Mouse (Mus musculus): ENCODE measurements around the gene Gm9918. TPM values are rescaled to one million over a fixed set of nuclear protein-coding genes. Genes with fewer than 3 reads are reported as not detected.

The Gm9918 gene
- polyA plus RNA-seq, 1 experiment, result not detected

GRCm38 (mm10) chr15:102245461-102245881 lies 24.9 kb upstream of the Gm9918 start:
- Histone ChIP-seq H3K4me3 (ENCODE audit: insufficient read depth, low read length) (peak overlapping the region; percentile 73), H3K4me1 (ENCODE audit: control insufficient read depth, insufficient read depth, low read length) (peaks cover 22% of the 10 kb centered on the region), H3K27ac (ENCODE audit: insufficient read depth, low read depth, low read length) (peak overlapping the region; percentile 68)
- TF ChIP-seq CTCF (IDR thresholded peaks at IDR 0.05; ENCODE audit: low read depth, low read length) (no peak), POLR2A (IDR thresholded peaks at IDR 0.05; ENCODE audit: borderline replicate concordance, low read depth, low read length) (no peak)

- TF ChIP-seq CTCF (IDR thresholded peaks at IDR 0.05; ENCODE audit: low read depth, low read length) (no peak), POLR2A (IDR thresholded peaks at IDR 0.05; ENCODE audit: borderline replicate concordance, low read depth, low read length) (no peak)
- Histone ChIP-seq H3K4me1 (ENCODE audit: control insufficient read depth, insufficient read depth, low read length) (peaks cover 22% of the 10 kb centered on the region), H3K4me3 (ENCODE audit: insufficient read depth, low read length) (peak overlapping the region; percentile 73), H3K27ac (ENCODE audit: insufficient read depth, low read depth, low read length) (peak overlapping the region; percentile 68)
Observed at GRCm38 (mm10) chr15:102245891-102246741, 24.2 kb upstream of the Gm9918 start.

DNA sequence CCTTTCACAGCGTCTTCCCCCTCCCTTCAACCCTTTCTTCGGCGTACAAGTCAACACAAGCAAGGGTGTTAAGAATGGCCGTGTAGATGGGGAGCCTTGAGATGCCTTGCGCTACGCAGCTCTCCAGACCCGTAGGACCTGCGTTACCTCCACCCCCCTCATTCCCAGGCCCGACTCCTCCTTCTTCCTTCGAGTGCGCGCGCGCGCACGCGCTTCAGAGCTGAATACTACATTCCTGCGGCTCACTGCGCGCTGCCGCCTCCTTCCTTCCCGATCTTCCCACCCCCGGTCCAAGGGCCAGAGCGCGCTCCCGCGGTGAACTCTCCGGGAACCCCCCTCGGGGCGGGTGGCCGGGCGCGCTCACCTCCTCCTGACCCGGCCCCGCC lies 23.5 kb upstream of the Gm9918 start:
- Histone ChIP-seq H3K4me1 (ENCODE audit: control insufficient read depth, insufficient read depth, low read length) (peaks cover 22% of the 10 kb centered on the region), H3K27ac (ENCODE audit: insufficient read depth, low read depth, low read length) (peak overlapping the region; percentile 24), H3K4me3 (ENCODE audit: insufficient read depth, low read length) (peak overlapping the region; percentile 73)
- TF ChIP-seq CTCF (IDR thresholded peaks at IDR 0.05; ENCODE audit: low read depth, low read length), result no peak

DNA sequence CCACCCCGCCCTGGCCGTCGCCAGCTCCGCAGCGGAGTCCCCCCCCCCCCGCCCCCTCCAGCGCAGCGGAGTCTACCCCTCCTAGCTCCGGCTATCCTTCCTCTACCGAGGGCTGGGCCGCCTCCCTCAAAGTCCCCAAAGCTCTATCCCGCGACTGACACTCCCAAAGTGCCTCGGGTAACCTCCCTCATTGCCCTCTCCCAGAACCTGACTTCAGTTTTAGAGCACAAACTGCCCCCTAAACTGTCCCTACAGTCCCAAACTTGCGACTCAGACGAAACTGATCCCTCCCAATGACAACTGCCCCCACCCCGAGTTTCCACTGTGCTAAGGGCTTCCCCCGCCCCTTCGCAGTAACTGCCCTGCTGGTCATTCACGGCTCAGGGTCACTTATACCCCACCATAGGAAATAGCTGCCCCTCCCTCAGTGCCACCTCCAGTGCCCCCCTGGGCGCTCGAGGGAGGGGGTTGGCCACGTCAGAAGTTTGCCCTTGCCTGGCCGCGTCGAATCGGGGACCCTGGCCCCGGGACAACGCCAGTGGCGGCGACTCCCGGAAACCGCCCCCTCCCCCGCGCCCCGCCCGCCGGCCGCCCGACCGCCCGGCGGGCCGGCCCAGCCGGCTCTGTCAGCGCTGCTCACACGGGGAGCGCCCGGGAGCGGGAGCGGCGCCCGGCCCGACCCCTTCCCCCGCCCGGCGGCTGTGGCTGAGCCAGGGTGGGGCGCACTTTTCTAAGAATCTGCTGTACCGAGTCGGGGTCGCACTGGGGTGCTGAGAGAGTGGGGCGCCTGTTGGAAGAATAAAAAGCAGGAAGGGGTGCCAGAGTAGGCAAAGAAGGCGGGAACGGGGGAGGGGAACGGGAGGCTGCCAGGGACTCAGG lies 22.9 kb upstream of the Gm9918 start:
- no peak for TF ChIP-seq POLR2A (IDR thresholded peaks at IDR 0.05; ENCODE audit: borderline replicate concordance, low read depth, low read length)
- TF ChIP-seq CTCF (IDR thresholded peaks at IDR 0.05; ENCODE audit: low read depth, low read length), result no peak
- H3K27ac ChIP-seq (ENCODE audit: insufficient read depth, low read depth, low read length), result peak overlapping the region; percentile 49
- H3K4me1 ChIP-seq (ENCODE audit: control insufficient read depth, insufficient read depth, low read length), result peaks cover 19% of the 10 kb centered on the region
- H3K4me3 ChIP-seq (ENCODE audit: insufficient read depth, low read length), result peak overlapping the region; percentile 73

- peak overlapping the region; percentile 67 for H3K4me3 ChIP-seq (ENCODE audit: insufficient read depth, low read length)
- peaks cover 12% of the 10 kb centered on the region for H3K4me1 ChIP-seq (ENCODE audit: control insufficient read depth, insufficient read depth, low read length)
- H3K27ac ChIP-seq (ENCODE audit: insufficient read depth, low read depth, low read length), result no peak overlapping the region
- TF ChIP-seq POLR2A (IDR thresholded peaks at IDR 0.05; ENCODE audit: borderline replicate concordance, low read depth, low read length) (no peak), CTCF (IDR thresholded peaks at IDR 0.05; ENCODE audit: low read depth, low read length) (no peak)
Observed at GRCm38 (mm10) chr15:102248131-102248811, 22.1 kb upstream of the Gm9918 start.

DNA sequence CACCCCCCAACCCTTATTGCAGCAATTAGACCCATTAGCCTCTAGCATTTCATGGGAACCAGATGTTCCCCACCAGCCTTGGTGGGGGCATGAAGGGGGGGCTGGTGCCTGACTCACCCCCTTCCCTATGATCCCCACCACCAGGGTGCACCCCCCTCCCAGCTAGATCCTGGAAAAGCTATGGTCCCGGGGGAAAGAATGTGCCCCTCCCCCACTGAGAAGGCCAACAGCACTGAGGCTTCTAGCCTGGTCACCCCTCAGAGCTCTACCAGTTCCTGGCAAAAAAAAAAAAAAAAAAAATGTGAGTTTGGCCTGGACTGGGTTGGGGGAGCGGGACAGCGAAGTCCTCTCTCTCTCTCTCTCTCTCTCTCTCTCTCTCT lies 21.6 kb upstream of the Gm9918 start:
- Histone ChIP-seq H3K27ac (ENCODE audit: insufficient read depth, low read depth, low read length) (no peak overlapping the region), H3K4me3 (ENCODE audit: insufficient read depth, low read length) (no peak overlapping the region), H3K4me1 (ENCODE audit: control insufficient read depth, insufficient read depth, low read length) (peaks cover 12% of the 10 kb centered on the region)
- TF ChIP-seq POLR2A (IDR thresholded peaks at IDR 0.05; ENCODE audit: borderline replicate concordance, low read depth, low read length) (no peak), CTCF (IDR thresholded peaks at IDR 0.05; ENCODE audit: low read depth, low read length) (no peak)

GRCm38 (mm10) chr15:102249251-102249691 lies 21.1 kb upstream of the Gm9918 start:
- no peak overlapping the region for H3K4me3 ChIP-seq (ENCODE audit: insufficient read depth, low read length)
- H3K27ac ChIP-seq (ENCODE audit: insufficient read depth, low read depth, low read length), result no peak overlapping the region
- TF ChIP-seq CTCF (IDR thresholded peaks at IDR 0.05; ENCODE audit: low read depth, low read length) (no peak), POLR2A (IDR thresholded peaks at IDR 0.05; ENCODE audit: borderline replicate concordance, low read depth, low read length) (no peak)
- peaks cover 8% of the 10 kb centered on the region for H3K4me1 ChIP-seq (ENCODE audit: control insufficient read depth, insufficient read depth, low read length)

GRCm38 (mm10) chr15:102249967-102250366 lies 20.4 kb upstream of the Gm9918 start:
- no peak overlapping the region for H3K27ac ChIP-seq (ENCODE audit: insufficient read depth, low read depth, low read length)
- no peak overlapping the region for H3K4me3 ChIP-seq (ENCODE audit: insufficient read depth, low read length)
- H3K4me1 ChIP-seq (ENCODE audit: control insufficient read depth, insufficient read depth, low read length), result peaks cover 6% of the 10 kb centered on the region
- no peak for TF ChIP-seq CTCF (IDR thresholded peaks at IDR 0.05; ENCODE audit: low read depth, low read length)
- TF ChIP-seq POLR2A (IDR thresholded peaks at IDR 0.05; ENCODE audit: borderline replicate concordance, low read depth, low read length), result no peak

DNA sequence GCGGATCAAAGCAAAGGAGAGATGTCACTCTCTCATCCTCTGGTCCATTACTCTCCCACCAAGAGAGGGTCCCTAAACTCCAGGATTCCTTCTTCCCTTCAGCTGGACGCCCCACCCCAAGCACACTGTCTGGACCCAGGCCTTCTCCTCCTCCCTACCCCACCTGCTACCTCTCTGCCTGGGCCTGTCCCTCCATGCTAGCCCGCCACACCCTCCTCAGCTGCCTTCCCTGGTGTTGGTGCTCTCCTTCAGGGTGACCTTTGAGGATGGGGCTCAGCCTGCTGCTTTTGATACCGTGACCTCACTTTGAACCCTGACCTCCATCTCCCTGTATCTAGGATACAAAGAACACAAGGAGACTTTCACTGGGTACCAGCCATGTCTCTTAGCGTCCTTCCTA lies 19.8 kb upstream of the Gm9918 start:
- TF ChIP-seq POLR2A (IDR thresholded peaks at IDR 0.05; ENCODE audit: borderline replicate concordance, low read depth, low read length) (no peak), CTCF (IDR thresholded peaks at IDR 0.05; ENCODE audit: low read depth, low read length) (no peak)
- H3K27ac ChIP-seq (ENCODE audit: insufficient read depth, low read depth, low read length), result no peak overlapping the region
- peaks cover 1% of the 10 kb centered on the region; the same call in 1 of the 2 replicates for H3K4me1 ChIP-seq (ENCODE audit: control insufficient read depth, insufficient read depth, low read length)
- no peak overlapping the region for H3K4me3 ChIP-seq (ENCODE audit: insufficient read depth, low read length)
